Mouse (Mus musculus): ENCODE results near the gene Aamdc.

GRCm38 (mm10) chr7:97569372-97569771, 9.9 kb downstream of the Aamdc start:
- TF ChIP-seq POLR2A (IDR thresholded peaks at IDR 0.05; ENCODE audit: control insufficient read depth in 1 of 2, insufficient read depth in 1 of 2, low read depth in 1 of 2, low read length in 2 of 2, poor library complexity in 1 of 2): no peak
- TF ChIP-seq TAL1 (IDR thresholded peaks at IDR 0.05; ENCODE audit: low read length): no peak
- no peak for TF ChIP-seq MEF2A (IDR thresholded peaks at IDR 0.05; ENCODE audit: extremely low read depth, insufficient replicate concordance, low read depth, low read length, poor library complexity, severe bottlenecking)
- no peak for TF ChIP-seq MAX (IDR thresholded peaks at IDR 0.05; ENCODE audit: low read length)
- no peak for TF ChIP-seq SIN3A (IDR thresholded peaks at IDR 0.05; ENCODE audit: low read length)

All from MEL (cell line).